Mouse (Mus musculus) bone marrow macrophage, adult 2 months (primary cell): ENCODE data around the gene Il12rb2.

Experiments used
- CTCF ChIP-seq: IDR thresholded peaks from 2 replicates; pipeline ENCODE4 v1.5.1; 2012; ENCODE audit warnings: low read depth, mild to moderate bottlenecking, low read length, moderate library complexity
- POLR2A ChIP-seq: IDR thresholded peaks from 2 replicates; pipeline ENCODE4 v1.6.1; 2012; ENCODE audit warnings: mild to moderate bottlenecking, low read depth, low read length, borderline replicate concordance

DNA sequence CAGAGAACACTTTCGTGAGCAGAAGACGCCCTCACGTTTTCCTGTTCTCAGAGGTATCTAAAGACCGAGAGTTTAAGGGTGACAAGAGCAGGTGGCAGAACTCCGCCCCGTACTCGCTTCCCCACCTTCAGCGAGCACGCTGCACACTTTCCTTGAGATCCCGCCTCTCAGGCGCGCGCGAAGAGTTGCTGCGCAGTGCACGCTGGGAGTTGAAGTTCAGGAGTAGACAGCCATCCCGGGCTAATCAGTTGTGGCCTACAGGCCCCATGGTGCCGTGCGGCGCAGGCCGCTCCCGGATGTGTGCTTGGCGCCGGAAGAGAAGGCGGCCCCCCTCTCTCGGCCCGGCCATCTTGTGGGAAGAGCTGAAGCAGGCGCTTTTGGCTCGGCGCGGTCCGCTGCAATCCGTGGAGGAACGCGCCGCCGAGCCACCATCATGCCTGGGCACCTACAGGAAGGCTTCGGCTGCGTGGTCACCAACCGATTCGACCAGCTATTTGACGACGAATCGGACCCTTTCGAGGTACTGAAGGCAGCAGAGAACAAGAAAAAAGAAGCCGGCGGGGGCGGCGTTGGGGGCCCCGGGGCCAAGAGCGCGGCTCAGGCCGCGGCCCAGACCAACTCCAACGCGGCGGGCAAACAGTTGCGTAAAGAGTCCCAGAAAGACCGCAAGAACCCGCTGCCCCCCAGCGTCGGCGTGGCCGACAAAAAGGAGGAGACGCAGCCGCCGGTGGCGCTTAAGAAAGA is 109.2 kb downstream of the Il12rb2 start:
- no peak for TF ChIP-seq CTCF
- TF ChIP-seq POLR2A, result peak; percentile 69; the same call in 1 of the 2 replicates
